Comparison of ENCODE assay signal across 8 mouse cellular contexts in genomic region chr10:42251203-42251602, GRCm38 (mm10). TPM values are rescaled to one million over a fixed set of nuclear protein-coding genes. Genes with fewer than 3 reads are reported as not detected.
DNase-seq lines count a peak whose midpoint lies in the region; ATAC-seq and TF ChIP-seq lines count a peak whose summit lies in the region.

No protein-coding gene starts in this region.

- TF ChIP-seq CTCF in gastrocnemius, adult 2 months (IDR thresholded peaks at IDR 0.05) = peak; percentile 9; the same call in 1 of the 2 replicates

- peak; percentile 88 to 92 for DNase-seq in adrenal gland, adult (ENCODE audit: inconsistent age in 2 of 2, low spot score in 1 of 2)
- DNase-seq in cerebellum, adult 9-10 months = peak; percentile 68
- peak; percentile 92 for DNase-seq in gastrocnemius, adult 2 months
- no peak for DNase-seq in hindbrain, embryonic 14.5 days (ENCODE audit: low spot score)
- peak; percentile 48 for DNase-seq in left cerebral cortex, adult 11 months (ENCODE audit: low spot score)
- DNase-seq in lung, postnatal 14 days = peak; percentile 85
- DNase-seq in urinary bladder, postnatal 36 days (ENCODE audit: low spot score in 2 of 2) = peak; percentile 56 to 87
- DNase-seq in spleen, postnatal 4 days (ENCODE audit: low spot score in 2 of 2) = no peak

- ATAC-seq in hindbrain, embryonic 14.5 days (ENCODE audit: low FRiP score) = 0 out of 2 replicates have a peak, but pooled peaks have one; percentile 24

- intact Hi-C loops in gastrocnemius, adult 2 months (cut with DNase I) = loop anchor here (1.0 to 2.0 kb wide), 3 partner anchors 14 to 46 kb away; partner anchors contain the start of gene Foxo3

- no peaks in the 10 kb centered on the region for H3K27me3 ChIP-seq in hindbrain, embryonic 14.5 days (ENCODE audit: control insufficient read depth, insufficient read depth, low read length)

- peak overlapping the region; percentile 48 for H3K4me3 ChIP-seq in gastrocnemius, adult 2 months
- no peak overlapping the region for H3K4me3 ChIP-seq in hindbrain, embryonic 14.5 days (replicated peaks; ENCODE audit: low read length)

- no peaks in the 10 kb centered on the region for H3K36me3 ChIP-seq in hindbrain, embryonic 14.5 days (replicated peaks; ENCODE audit: control insufficient read depth, insufficient read depth)

- no peaks in the 10 kb centered on the region; the same call in 1 of the 2 replicates for H3K4me1 ChIP-seq in hindbrain, embryonic 14.5 days (replicated peaks; ENCODE audit: control insufficient read depth, insufficient read depth, low read length)

- peak overlapping the region; percentile 91 for H3K27ac ChIP-seq in gastrocnemius, adult 2 months
- H3K27ac ChIP-seq in hindbrain, embryonic 14.5 days = peak overlapping the region; percentile 38; the same call in 1 of the 2 replicates

- H3K9ac ChIP-seq in hindbrain, embryonic 14.5 days = peak overlapping the region; percentile 11; the same call in 1 of the 2 replicates

- H3K4me2 ChIP-seq in hindbrain, embryonic 14.5 days (replicated peaks) = no peak overlapping the region

- 54% methylated on average over 7 of the region's 7 CpGs for WGBS in hindbrain, embryonic 14.5 days

- H3K9me3 ChIP-seq in hindbrain, embryonic 14.5 days (ENCODE audit: control insufficient read depth, low read length) = no peaks in the 10 kb centered on the region

RNA-seq across cellular contexts. Expression of gene Foxo3, which starts 25.4 kb away (rescaled TPM):
- 10 to 100 TPM; 25.7 to 40.5 TPM for total RNA-seq in gastrocnemius, adult 2 months (2021)
- 5.5 and 5.9 TPM in 2 replicates for polyA plus RNA-seq in hindbrain, embryonic 14.5 days (2014; fragmentation: Nextera tagmentation; extraction: Ambion mirVana)

Comparison
In these comparisons a context has a peak if more than half of its experiments do, and no peak if none do; other contexts are left out.
1. DNase-seq: peak in adrenal gland, adult (2 of 2), cerebellum, adult 9-10 months (single experiment), gastrocnemius, adult 2 months (single experiment), left cerebral cortex, adult 11 months (single experiment), lung, postnatal 14 days (single experiment) and urinary bladder, postnatal 36 days (2 of 2); none in hindbrain, embryonic 14.5 days (single experiment) and spleen, postnatal 4 days (0 of 2).